Mouse (Mus musculus) layer of hippocampus, postnatal 14 days (tissue): Measurements from ENCODE around the gene Fam161b. TPM values are rescaled to one million over a fixed set of nuclear protein-coding genes. Genes with fewer than 3 reads are reported as not detected.

ENCODE experiments used
- DNase-seq, 2 experiments: peaks; one replicate each; pipeline ENCODE4 v3.0.0; 2021 to 2022; ENCODE audit warnings: low spot score in 2 of 2, mixed read lengths in 1 of 2
- long read RNA-seq, 2 experiments: library from polyadenylated mRNA; stranded (forward); transcript quantifications; one replicate each; pipeline ENCODE4 v2.0.0; 2021
- total RNA-seq, 2 experiments: library from RNA; stranded (reverse); gene quantifications; 2 replicates each; pipeline ENCODE4 v1.2.3; 2021

The Fam161b gene
- 1 to 10 TPM; 9.6 to 9.7 TPM for total RNA-seq
- long read RNA-seq, experiment 1, partial matches to known transcripts: 2 of 6 reads
- long read RNA-seq, experiment 1, other reads (novel, unspliced or antisense): 0 of 6 reads
- long read RNA-seq, experiment 2, partial matches to known transcripts: 0 of 7 reads
- long read RNA-seq, experiment 2, other reads (novel, unspliced or antisense): 1 of 7 reads

GRCm38 (mm10) chr12:84361555-84362489 is at the start of gene Fam161b, which contains the start of gene Coq6:
Gene Fam161b (minus strand): TSS chr12:84361833.
Gene Coq6 (plus strand): TSS chr12:84361657.
- peak; percentile 89 to 97 for DNase-seq

- DNase-seq: peak; percentile 85 to 90
Observed at GRCm38 (mm10) chr12:84408819-84409507, 47.3 kb upstream of the Fam161b start, which contains the start of the genes Entpd5 and Bbof1. Gene Entpd5 (minus strand): TSS chr12:84409029. Gene Bbof1 (plus strand): TSS chr12:84409071.

- peak in 1 of 2 experiments; percentile 8 for DNase-seq
Observed at GRCm38 (mm10) chr12:84407874-84408818, 46.5 kb upstream of the Fam161b start.

GRCm38 (mm10) chr12:84407259-84407658 is 45.6 kb upstream of the Fam161b start:
- DNase-seq: no peak

GRCm38 (mm10) chr12:84404541-84404940 is 42.9 kb upstream of the Fam161b start:
- DNase-seq: no peak

GRCm38 (mm10) chr12:84402923-84403322 is 41.3 kb upstream of the Fam161b start:
- DNase-seq: no peak

- DNase-seq: no peak
Observed at GRCm38 (mm10) chr12:84400653-84401052, 39.0 kb upstream of the Fam161b start.

- DNase-seq: no peak
Observed at GRCm38 (mm10) chr12:84400068-84400467, 38.4 kb upstream of the Fam161b start.

- no peak for DNase-seq
Observed at GRCm38 (mm10) chr12:84399663-84400062, 38.0 kb upstream of the Fam161b start.

- no peak for DNase-seq
Observed at GRCm38 (mm10) chr12:84399135-84399534, 37.5 kb upstream of the Fam161b start.

GRCm38 (mm10) chr12:84398629-84399028 is 37.0 kb upstream of the Fam161b start:
- no peak for DNase-seq

GRCm38 (mm10) chr12:84397685-84398084 is 36.1 kb upstream of the Fam161b start:
- DNase-seq: no peak

- DNase-seq: no peak
Observed at GRCm38 (mm10) chr12:84396947-84397679, 35.5 kb upstream of the Fam161b start.

- DNase-seq: no peak
Observed at GRCm38 (mm10) chr12:84393847-84394246, 32.2 kb upstream of the Fam161b start.

GRCm38 (mm10) chr12:84392681-84393080 is 31.0 kb upstream of the Fam161b start:
- DNase-seq: no peak

GRCm38 (mm10) chr12:84390336-84390735 is 28.7 kb upstream of the Fam161b start:
- DNase-seq: no peak

GRCm38 (mm10) chr12:84388774-84389400 is 27.3 kb upstream of the Fam161b start:
- DNase-seq: no peak

- no peak for DNase-seq
Observed at GRCm38 (mm10) chr12:84388097-84388496, 26.5 kb upstream of the Fam161b start.

- no peak for DNase-seq
Observed at GRCm38 (mm10) chr12:84385408-84385807, 23.8 kb upstream of the Fam161b start.
